In the genomic region with DNA sequence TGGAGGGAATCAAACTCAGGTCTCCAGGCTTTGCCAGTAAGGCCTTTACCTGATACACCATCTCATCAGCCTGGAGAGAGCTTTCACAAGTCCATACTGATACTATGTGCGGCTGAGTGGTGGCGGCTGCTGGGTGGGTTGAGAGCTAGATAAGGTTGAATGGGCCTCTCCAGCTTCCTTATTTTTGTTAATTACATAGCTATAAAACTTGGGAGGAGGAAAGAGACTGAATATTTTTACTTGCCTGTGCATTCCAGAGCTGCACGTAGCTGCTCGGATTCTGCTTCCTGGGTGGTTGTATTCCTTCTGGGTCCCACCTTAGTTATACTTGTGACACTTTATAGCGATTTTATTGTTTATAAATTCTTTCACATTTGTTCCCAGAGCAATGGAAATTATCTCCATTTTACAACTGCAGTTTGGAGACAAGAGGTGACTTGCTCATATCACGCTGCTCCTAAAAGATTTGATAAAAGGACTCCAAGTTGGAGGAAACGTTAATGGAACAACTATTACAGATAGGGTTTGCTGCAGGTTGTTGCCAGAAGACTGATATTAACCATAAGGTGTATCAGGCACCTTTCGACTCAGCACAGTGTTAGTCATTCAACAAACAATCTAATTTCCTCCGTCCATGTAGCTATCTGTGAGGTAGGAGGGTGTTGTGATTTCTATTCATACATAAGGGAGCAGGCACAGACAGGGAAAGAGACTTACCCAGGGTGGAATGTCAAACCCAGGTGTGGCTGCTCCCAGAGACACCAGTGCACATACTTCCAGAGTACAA, we compare ENCODE assay signal across 34 mouse cellular contexts. TPM values are rescaled to one million over a fixed set of nuclear protein-coding genes. Genes with fewer than 3 reads are reported as not detected.
DNase-seq lines count a peak whose midpoint lies in the region; ATAC-seq and TF ChIP-seq lines count a peak whose summit lies in the region.
"Had no signal": no experiment of that assay in that cellular context is flagged by ENCODE, and none has a peak within 500 bp of the region (broad histone marks: within the 10 kb centered on the region; RNA-seq: fewer than 3 reads in every experiment).

No protein-coding gene starts in this region.

- H3K9me3 ChIP-seq in kidney, embryonic 15.5 days (replicated peaks): no peaks in the 10 kb centered on the region
- H3K9me3 ChIP-seq in stomach, postnatal 0 days (ENCODE audit: control insufficient read depth, low read length): no peaks in the 10 kb centered on the region
- H3K9me3 ChIP-seq: embryonic facial prominence, embryonic 12.5 days; G1E; hindbrain, embryonic 12.5 days; limb, embryonic 13.5 days; midbrain, embryonic 12.5 days; neural tube, embryonic 12.5 days had no signal

- H3K4me3 ChIP-seq in kidney, embryonic 15.5 days (replicated peaks): no peak overlapping the region
- no peak overlapping the region for H3K4me3 ChIP-seq in stomach, postnatal 0 days (ENCODE audit: low read depth, low read length)
- H3K4me3 ChIP-seq: embryonic facial prominence, embryonic 12.5 days; hindbrain, embryonic 12.5 days; limb, embryonic 13.5 days; midbrain, embryonic 12.5 days; myocyte; neural tube, embryonic 12.5 days had no signal

- H3K4me2 ChIP-seq in kidney, embryonic 15.5 days: no peak overlapping the region
- H3K4me2 ChIP-seq in stomach, postnatal 0 days (replicated peaks; ENCODE audit: low read depth): no peak overlapping the region
- H3K4me2 ChIP-seq: embryonic facial prominence, embryonic 12.5 days; heart, embryonic 11.5 days; hindbrain, embryonic 12.5 days; limb, embryonic 13.5 days; liver, embryonic 11.5 days; midbrain, embryonic 12.5 days; neural tube, embryonic 12.5 days had no signal

- no peak for TF ChIP-seq EP300 in stomach, postnatal 0 days (optimal IDR thresholded peaks at IDR 0.05)

- WGBS in kidney, embryonic 15.5 days: 69% methylated on average over 9 of the region's 9 CpGs
- 29% methylated on average over 9 of the region's 9 CpGs for WGBS in large intestine, adult 2 months
- WGBS in stomach, postnatal 0 days: 45% methylated on average over 9 of the region's 9 CpGs

- 0 out of 2 replicates have a peak overlapping the region, but pooled peaks have one; percentile 39 for H3K27ac ChIP-seq in kidney, embryonic 15.5 days
- peak overlapping the region; percentile 79 for H3K27ac ChIP-seq in stomach, postnatal 0 days (replicated peaks)
- H3K27ac ChIP-seq: embryonic facial prominence, embryonic 12.5 days; hindbrain, embryonic 12.5 days; hindbrain, postnatal 0 days; kidney, postnatal 0 days; limb, embryonic 13.5 days; midbrain, embryonic 12.5 days; neural tube, embryonic 12.5 days had no signal

- H3K36me3 ChIP-seq in kidney, embryonic 15.5 days: no peaks in the 10 kb centered on the region
- H3K36me3 ChIP-seq in stomach, postnatal 0 days (ENCODE audit: control insufficient read depth, insufficient read depth, low read length): no peaks in the 10 kb centered on the region
- H3K36me3 ChIP-seq: embryonic facial prominence, embryonic 12.5 days; G1E; hindbrain, embryonic 12.5 days; limb, embryonic 13.5 days; midbrain, embryonic 12.5 days; neural tube, embryonic 12.5 days had no signal

- no peaks in the 10 kb centered on the region for H3K4me1 ChIP-seq in kidney, embryonic 15.5 days
- H3K4me1 ChIP-seq in stomach, postnatal 0 days (replicated peaks; ENCODE audit: control insufficient read depth, insufficient read depth): no peaks in the 10 kb centered on the region
- H3K4me1 ChIP-seq: embryonic facial prominence, embryonic 12.5 days; hindbrain, embryonic 12.5 days; midbrain, embryonic 12.5 days; neural tube, embryonic 12.5 days had no signal

- ATAC-seq in kidney, embryonic 15.5 days (replicated peaks; ENCODE audit: low FRiP score): no peak
- ATAC-seq in stomach, postnatal 0 days (ENCODE audit: low FRiP score, low TSS enrichment): peak; percentile 85
- no peak for ATAC-seq in megakaryocyte-erythroid progenitor cell, adult 5-6 weeks (replicated peaks; ENCODE audit: low FRiP score, low TSS enrichment, poor library complexity, severe bottlenecking)
- ATAC-seq: forebrain, embryonic 14.5 days; hindbrain, postnatal 0 days had no signal

- no peak for TF ChIP-seq CTCF in stomach, postnatal 0 days (IDR thresholded peaks at IDR 0.05; ENCODE audit: low read depth)

- DNase-seq in kidney, adult 9 months: no peak
- DNase-seq in MEL-GATA-1-ER (ENCODE audit: extremely low read depth, low read depth): peak; percentile 77
- peak; percentile 76 for DNase-seq in large intestine, adult 2 months (ENCODE audit: low read depth, low spot score)
- DNase-seq in stomach, postnatal 0 days (ENCODE audit: low spot score): peak; percentile 50
- no peak for DNase-seq in right cerebral cortex, postnatal 4 days
- DNase-seq: adrenal gland, postnatal 25 days; cerebellum, adult 11-12 months; cerebellum, adult 9-11 months; embryo, embryonic 11 days; gastrocnemius, postnatal 36 days; heart, adult 18-20 months; heart, postnatal 36 days; kidney, adult 18-20 months; kidney, postnatal 4 days; lung, postnatal 36 days; right cerebral cortex, adult 18-20 months; thymus, postnatal 14 days had no signal

- no peak overlapping the region for H3K9ac ChIP-seq in kidney, embryonic 15.5 days
- no peak overlapping the region for H3K9ac ChIP-seq in stomach, postnatal 0 days (ENCODE audit: low read length)
- H3K9ac ChIP-seq: embryonic facial prominence, embryonic 12.5 days; hindbrain, embryonic 12.5 days; limb, embryonic 13.5 days; midbrain, embryonic 12.5 days; neural tube, embryonic 12.5 days had no signal

- H3K27me3 ChIP-seq in kidney, embryonic 15.5 days: no peaks in the 10 kb centered on the region
- no peaks in the 10 kb centered on the region for H3K27me3 ChIP-seq in stomach, postnatal 0 days (ENCODE audit: control insufficient read depth, insufficient read depth, low read length)
- H3K27me3 ChIP-seq: embryonic facial prominence, embryonic 12.5 days; hindbrain, embryonic 12.5 days; limb, embryonic 13.5 days; midbrain, embryonic 12.5 days; neural tube, embryonic 12.5 days had no signal

RNA-seq across cellular contexts. Expression of gene 1700016K19Rik, which starts 11.3 kb away (rescaled TPM):
- 0.40 TPM in 1 of 2 replicates, not detected in the other for polyA plus RNA-seq in kidney, embryonic 15.5 days (2015; fragmentation: Nextera tagmentation; extraction: Ambion mirVana)
- polyA plus RNA-seq in large intestine, adult 2 months (2012; rRNA removed): 0.42 TPM in 1 of 2 replicates, not detected in the other
- 3.7 and 4.4 TPM in 2 replicates for polyA plus RNA-seq in stomach, postnatal 0 days (2015; fragmentation: Nextera tagmentation; extraction: Ambion mirVana)
- not detected in 2 replicates for total RNA-seq in megakaryocyte-erythroid progenitor cell, adult 5-6 weeks (2014; fragmentation: Nextera tagmentation)
- total RNA-seq in megakaryocyte-erythroid progenitor cell, adult 5-6 weeks (2017): not detected in 2 replicates
- total RNA-seq: adrenal gland, adult 18-20 months; adrenal gland, postnatal 25 days; gastrocnemius, postnatal 36 days; heart, postnatal 36 days; megakaryocyte, adult 5-6 weeks had no signal
- polyA plus RNA-seq: G1E; heart, embryonic 11.5 days; liver, embryonic 11.5 days; liver, embryonic 16.5 days had no signal

RNA-seq across cellular contexts. Expression of gene Rflnb, which starts 16.6 kb away (rescaled TPM):
- 27.7 and 30.6 TPM in 2 replicates for polyA plus RNA-seq in kidney, embryonic 15.5 days (2015; fragmentation: Nextera tagmentation; extraction: Ambion mirVana)
- polyA plus RNA-seq in large intestine, adult 2 months (2012; rRNA removed): 10.3 and 19.9 TPM in 2 replicates
- 46.0 and 48.7 TPM in 2 replicates for polyA plus RNA-seq in stomach, postnatal 0 days (2015; fragmentation: Nextera tagmentation; extraction: Ambion mirVana)
- total RNA-seq in megakaryocyte-erythroid progenitor cell, adult 5-6 weeks (2014; fragmentation: Nextera tagmentation): 1.2 TPM in 1 of 2 replicates, not detected in the other
- total RNA-seq in megakaryocyte-erythroid progenitor cell, adult 5-6 weeks (2017): 0.95 and 1.5 TPM in 2 replicates

Comparison
In these comparisons a context has a peak if more than half of its experiments do, and no peak if none do; other contexts are left out.
1. DNase-seq: peak in MEL-GATA-1-ER (single experiment), large intestine, adult 2 months (single experiment) and stomach, postnatal 0 days (single experiment); none in kidney, adult 9 months (single experiment) and right cerebral cortex, postnatal 4 days (single experiment).